Mouse (Mus musculus): ENCODE measurements around the gene Arhgef25. TPM values are rescaled to one million over a fixed set of nuclear protein-coding genes. Genes with fewer than 3 reads are reported as not detected.

Gene Arhgef25
- polyA plus RNA-seq, 1 experiment = 18.6 TPM

DNA sequence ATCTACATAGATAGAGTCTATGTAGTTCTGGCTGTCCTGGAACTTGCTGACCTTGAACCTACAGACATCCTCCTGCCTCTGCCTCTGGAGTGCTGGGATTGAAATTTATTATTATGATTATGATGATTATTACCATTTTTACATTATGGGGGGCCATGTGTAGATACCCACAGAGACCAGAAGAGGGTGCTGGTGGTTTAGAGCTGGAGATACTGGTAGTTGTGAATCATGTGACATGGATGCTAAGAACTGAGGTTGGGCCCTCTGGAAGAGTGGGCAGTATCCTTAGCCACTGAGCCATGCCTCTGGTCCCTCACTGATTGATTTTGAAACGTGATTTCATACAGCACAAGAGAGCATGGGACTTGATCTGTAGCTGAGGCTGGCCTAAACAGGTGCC, 3.4 kb downstream of the Arhgef25 start:
- no peak overlapping the region for H3K4me3 ChIP-seq (ENCODE audit: control insufficient read depth, low read depth, low read length)
- H3K36me3 ChIP-seq (ENCODE audit: control insufficient read depth, insufficient read depth, low read length) = no peaks in the 10 kb centered on the region
- H3K4me1 ChIP-seq (ENCODE audit: control insufficient read depth, insufficient read depth, low read length) = peaks cover 30% of the 10 kb centered on the region
- TF ChIP-seq CTCF (IDR thresholded peaks at IDR 0.05; ENCODE audit: control insufficient read depth, insufficient read depth, insufficient replicate concordance, low read depth, low read length) = no peak
- no peak overlapping the region for H3K27ac ChIP-seq (ENCODE audit: control insufficient read depth, insufficient read depth, low read depth, low read length)
- no peaks in the 10 kb centered on the region for H3K27me3 ChIP-seq (ENCODE audit: control insufficient read depth, insufficient read depth, low read length)

DNA sequence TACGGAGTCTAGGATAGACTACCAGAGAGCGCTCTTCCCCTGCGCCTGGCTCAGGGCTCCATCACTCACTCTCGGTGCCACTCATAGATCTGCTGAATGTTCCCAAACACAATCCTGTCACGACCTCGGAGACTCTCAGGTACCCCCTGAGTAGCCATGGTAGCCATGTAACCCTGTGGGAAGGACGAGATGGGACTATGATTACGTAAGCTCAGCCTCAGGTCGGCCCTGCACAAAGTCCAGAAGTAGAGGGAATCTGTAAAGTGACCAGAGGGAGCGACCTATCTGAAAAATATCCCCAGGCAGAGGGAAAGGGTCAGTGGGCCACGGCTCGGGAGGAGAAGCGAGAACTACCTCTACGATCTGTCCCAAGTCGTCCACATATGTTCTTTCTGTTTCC, 4.4 kb downstream of the Arhgef25 start:
- H3K36me3 ChIP-seq (ENCODE audit: control insufficient read depth, insufficient read depth, low read length) = no peaks in the 10 kb centered on the region
- TF ChIP-seq POLR2A (IDR thresholded peaks at IDR 0.05; ENCODE audit: control insufficient read depth, low read depth, low read length) = no peak
- TF ChIP-seq CTCF (IDR thresholded peaks at IDR 0.05; ENCODE audit: control insufficient read depth, insufficient read depth, insufficient replicate concordance, low read depth, low read length) = no peak
- no peak overlapping the region for H3K27ac ChIP-seq (ENCODE audit: control insufficient read depth, insufficient read depth, low read depth, low read length)
- H3K27me3 ChIP-seq (ENCODE audit: control insufficient read depth, insufficient read depth, low read length) = no peaks in the 10 kb centered on the region
- no peak overlapping the region for H3K4me3 ChIP-seq (ENCODE audit: control insufficient read depth, low read depth, low read length)
- H3K4me1 ChIP-seq (ENCODE audit: control insufficient read depth, insufficient read depth, low read length) = peaks cover 23% of the 10 kb centered on the region

DNA sequence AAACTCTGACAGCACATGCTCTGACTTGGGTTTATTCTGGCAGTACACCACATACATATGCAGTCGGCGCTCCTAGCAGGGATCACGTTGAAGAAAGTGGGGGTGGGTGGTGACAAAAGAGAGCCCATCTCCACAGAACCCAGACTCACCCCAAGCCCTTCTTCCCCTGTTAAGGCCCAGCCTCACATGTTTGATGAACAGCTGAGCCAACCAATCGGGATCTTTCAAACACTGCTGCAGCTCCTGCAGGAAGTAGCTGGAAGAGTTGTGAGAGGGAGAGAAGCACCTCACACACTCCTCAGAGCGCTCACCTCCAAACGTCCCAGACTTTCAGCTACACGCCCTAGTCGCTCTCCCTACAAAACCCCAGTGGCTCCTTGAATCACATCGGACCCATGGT, 4.8 kb downstream of the Arhgef25 start:
- H3K36me3 ChIP-seq (ENCODE audit: control insufficient read depth, insufficient read depth, low read length) = no peaks in the 10 kb centered on the region
- H3K27ac ChIP-seq (ENCODE audit: control insufficient read depth, insufficient read depth, low read depth, low read length) = no peak overlapping the region
- no peak overlapping the region for H3K4me3 ChIP-seq (ENCODE audit: control insufficient read depth, low read depth, low read length)
- peaks cover 23% of the 10 kb centered on the region for H3K4me1 ChIP-seq (ENCODE audit: control insufficient read depth, insufficient read depth, low read length)
- TF ChIP-seq POLR2A (IDR thresholded peaks at IDR 0.05; ENCODE audit: control insufficient read depth, low read depth, low read length) (no peak), CTCF (IDR thresholded peaks at IDR 0.05; ENCODE audit: control insufficient read depth, insufficient read depth, insufficient replicate concordance, low read depth, low read length) (no peak)
- H3K27me3 ChIP-seq (ENCODE audit: control insufficient read depth, insufficient read depth, low read length) = no peaks in the 10 kb centered on the region

DNA sequence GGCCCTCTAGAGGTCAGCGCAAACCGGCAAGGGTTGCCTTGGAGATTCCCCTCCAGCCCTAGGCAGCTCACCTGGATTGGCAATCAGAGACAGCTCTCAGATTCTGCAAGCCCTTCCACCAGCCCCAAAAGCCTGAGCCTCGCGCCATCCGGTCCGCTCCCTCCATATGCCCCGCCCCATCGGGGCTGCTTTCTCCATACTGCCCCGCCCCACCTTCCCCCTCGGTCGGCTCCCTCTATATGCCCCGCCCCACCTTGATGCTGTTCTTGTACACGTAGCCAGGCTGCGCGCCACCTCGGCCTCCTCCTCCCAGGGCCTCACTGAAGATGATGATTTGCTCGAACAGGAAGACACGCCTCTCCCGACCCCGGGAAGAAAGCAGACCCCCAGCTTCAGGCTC, 6.1 kb downstream of the Arhgef25 start:
- no peaks in the 10 kb centered on the region for H3K27me3 ChIP-seq (ENCODE audit: control insufficient read depth, insufficient read depth, low read length)
- H3K4me3 ChIP-seq (ENCODE audit: control insufficient read depth, low read depth, low read length) = no peak overlapping the region

DNA sequence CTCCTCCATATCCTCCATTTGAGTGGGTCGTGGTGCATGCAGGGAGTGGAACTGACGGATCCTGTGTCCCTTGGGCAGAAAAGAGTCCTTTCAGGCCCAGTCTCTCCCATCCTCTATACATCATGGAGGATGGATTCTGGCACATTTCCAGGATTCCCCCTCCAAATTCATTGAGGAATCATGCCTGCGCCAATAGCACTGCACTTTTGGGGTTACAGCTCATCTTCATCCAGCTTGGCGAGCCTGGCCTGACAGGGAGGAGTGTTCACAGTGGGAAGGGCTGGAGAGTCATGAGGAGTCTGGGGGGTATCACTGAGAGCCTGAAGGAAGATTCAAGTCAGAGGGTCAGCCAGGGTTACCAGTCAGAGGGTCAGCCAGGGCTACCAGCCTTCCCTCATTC, 7.3 kb downstream of the Arhgef25 start:
- no peaks in the 10 kb centered on the region for H3K27me3 ChIP-seq (ENCODE audit: control insufficient read depth, insufficient read depth, low read length)
- H3K4me1 ChIP-seq (ENCODE audit: control insufficient read depth, insufficient read depth, low read length) = peaks cover 32% of the 10 kb centered on the region
- no peak overlapping the region for H3K27ac ChIP-seq (ENCODE audit: control insufficient read depth, insufficient read depth, low read depth, low read length)
- TF ChIP-seq CTCF (IDR thresholded peaks at IDR 0.05; ENCODE audit: control insufficient read depth, insufficient read depth, insufficient replicate concordance, low read depth, low read length) (no peak), POLR2A (IDR thresholded peaks at IDR 0.05; ENCODE audit: control insufficient read depth, low read depth, low read length) (no peak)
- no peaks in the 10 kb centered on the region for H3K36me3 ChIP-seq (ENCODE audit: control insufficient read depth, insufficient read depth, low read length)
- H3K4me3 ChIP-seq (ENCODE audit: control insufficient read depth, low read depth, low read length) = no peak overlapping the region

More for the DNA sequence above, 6.1 kb downstream of the Arhgef25 start:
- Histone ChIP-seq H3K4me1 (ENCODE audit: control insufficient read depth, insufficient read depth, low read length) (peaks cover 24% of the 10 kb centered on the region), H3K27ac (ENCODE audit: control insufficient read depth, insufficient read depth, low read depth, low read length) (no peak overlapping the region), H3K36me3 (ENCODE audit: control insufficient read depth, insufficient read depth, low read length) (no peaks in the 10 kb centered on the region)
- no peak for TF ChIP-seq CTCF (IDR thresholded peaks at IDR 0.05; ENCODE audit: control insufficient read depth, insufficient read depth, insufficient replicate concordance, low read depth, low read length)
- no peak for TF ChIP-seq POLR2A (IDR thresholded peaks at IDR 0.05; ENCODE audit: control insufficient read depth, low read depth, low read length)

DNA sequence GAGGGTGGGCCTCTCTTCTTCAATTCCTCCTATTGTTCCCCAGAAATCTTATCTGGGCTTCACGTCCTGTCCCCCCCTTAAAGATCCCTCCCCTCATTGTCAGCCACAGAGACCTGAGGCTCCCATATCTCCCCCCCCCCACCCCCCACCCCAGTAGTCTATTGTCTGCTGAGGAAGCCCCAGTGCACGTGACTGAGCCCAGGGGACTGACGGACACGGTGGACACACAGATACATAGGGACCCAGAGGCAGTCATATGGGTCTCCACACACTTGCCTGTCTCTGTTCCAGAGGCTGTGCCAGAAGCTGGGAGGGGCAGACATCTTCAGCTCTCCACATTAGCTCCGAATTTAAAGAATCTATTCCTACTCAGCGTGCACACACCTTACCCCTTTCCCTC, 8.3 kb downstream of the Arhgef25 start:
- H3K4me1 ChIP-seq (ENCODE audit: control insufficient read depth, insufficient read depth, low read length) = peaks cover 35% of the 10 kb centered on the region
- TF ChIP-seq POLR2A (IDR thresholded peaks at IDR 0.05; ENCODE audit: control insufficient read depth, low read depth, low read length) = no peak
- no peak for TF ChIP-seq CTCF (IDR thresholded peaks at IDR 0.05; ENCODE audit: control insufficient read depth, insufficient read depth, insufficient replicate concordance, low read depth, low read length)
- H3K27me3 ChIP-seq (ENCODE audit: control insufficient read depth, insufficient read depth, low read length) = no peaks in the 10 kb centered on the region; the same call in 1 of the 2 replicates
- H3K36me3 ChIP-seq (ENCODE audit: control insufficient read depth, insufficient read depth, low read length) = no peaks in the 10 kb centered on the region
- no peak overlapping the region for H3K4me3 ChIP-seq (ENCODE audit: control insufficient read depth, low read depth, low read length)
- no peak overlapping the region for H3K27ac ChIP-seq (ENCODE audit: control insufficient read depth, insufficient read depth, low read depth, low read length)

DNA sequence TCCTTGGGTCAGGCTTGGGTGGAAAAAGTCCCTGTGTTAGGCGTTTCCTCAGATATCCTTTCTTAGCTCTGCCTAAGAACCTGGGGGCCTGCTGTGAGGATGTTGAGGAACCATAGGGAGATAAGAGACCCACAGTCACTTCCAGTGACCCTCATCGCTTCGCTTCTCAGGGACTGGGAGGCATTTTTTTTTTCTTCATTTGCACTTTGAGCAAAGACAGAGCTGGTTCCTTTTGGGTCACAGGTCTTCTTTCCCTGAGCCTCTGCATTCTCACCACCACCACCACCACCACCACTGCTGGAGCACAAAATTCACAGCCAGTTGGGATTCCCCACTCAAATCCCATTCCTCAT, 9.2 kb downstream of the Arhgef25 start:
- no peaks in the 10 kb centered on the region; the same call in 1 of the 2 replicates for H3K27me3 ChIP-seq (ENCODE audit: control insufficient read depth, insufficient read depth, low read length)
- TF ChIP-seq CTCF (IDR thresholded peaks at IDR 0.05; ENCODE audit: control insufficient read depth, insufficient read depth, insufficient replicate concordance, low read depth, low read length) (no peak), POLR2A (IDR thresholded peaks at IDR 0.05; ENCODE audit: control insufficient read depth, low read depth, low read length) (no peak)
- no peaks in the 10 kb centered on the region for H3K36me3 ChIP-seq (ENCODE audit: control insufficient read depth, insufficient read depth, low read length)
- peaks cover 35% of the 10 kb centered on the region for H3K4me1 ChIP-seq (ENCODE audit: control insufficient read depth, insufficient read depth, low read length)
- H3K27ac ChIP-seq (ENCODE audit: control insufficient read depth, insufficient read depth, low read depth, low read length) = no peak overlapping the region
- no peak overlapping the region for H3K4me3 ChIP-seq (ENCODE audit: control insufficient read depth, low read depth, low read length)

Measured in testis, adult 2 months (tissue).